In genomic region chr15:51724127-51724526, GRCm38 (mm10) we compare ENCODE assay signal across 13 mouse cellular contexts.
DNase-seq lines count a peak whose midpoint lies in the region; ATAC-seq and TF ChIP-seq lines count a peak whose summit lies in the region.
"Had no signal": no experiment of that assay in that cellular context is flagged by ENCODE, and none has a peak within 500 bp of the region (broad histone marks: within the 10 kb centered on the region; RNA-seq: fewer than 3 reads in every experiment).

No protein-coding gene starts in this region.

- no peak for DNase-seq in liver, adult 2 months (ENCODE audit: extremely low read depth, low read depth, low spot score)
- no peak for DNase-seq in liver
- peak; percentile 33 for DNase-seq in CH12.LX (ENCODE audit: extremely low read depth)
- DNase-seq in MEL (ENCODE audit: low read depth, low spot score): peak; percentile 50
- DNase-seq in c-Kit-positive CD71-negative TER-119-negative erythroid progenitor cells, embryonic 14.5 days (ENCODE audit: low read depth): peak; percentile 13
- DNase-seq in urinary bladder, postnatal 14 days (ENCODE audit: low spot score): no peak
- DNase-seq in ovary, adult 18-20 months (ENCODE audit: low spot score): no peak
- DNase-seq in forebrain, embryonic 11.5 days (ENCODE audit: low spot score): no peak
- DNase-seq: cerebellum, adult 9-10 months; heart, postnatal 36 days; spleen, adult 18-20 months had no signal

- TF ChIP-seq CTCF in liver, adult 2 months (IDR thresholded peaks at IDR 0.05; ENCODE audit: low read depth, low read length): peak; percentile 33; the same call in 1 of the 2 replicates
- TF ChIP-seq CTCF in CH12.LX (conservative IDR thresholded peaks at IDR 0.05 in 1 of 2, IDR thresholded peaks at IDR 0.05 in 1 of 2; ENCODE audit: low read depth in 2 of 2, low read length in 2 of 2): peak; percentile 58 to 59
- TF ChIP-seq CTCF in MEL (IDR thresholded peaks at IDR 0.05 in 2 of 3, conservative IDR thresholded peaks at IDR 0.05 in 1 of 3; ENCODE audit: control insufficient read depth in 1 of 3, insufficient read depth in 1 of 3, low read depth in 2 of 3, low read length in 3 of 3, poor library complexity in 1 of 3, severe bottlenecking in 1 of 3): peak; percentile 62 to 74 (median 65)

- H3K4me2 ChIP-seq in CH12.LX (ENCODE audit: insufficient read depth, low read depth, poor library complexity, severe bottlenecking): no peak overlapping the region
- H3K4me2 ChIP-seq in forebrain, embryonic 11.5 days (ENCODE audit: low read depth, low read length, severe bottlenecking): no peak overlapping the region
- H3K4me2 ChIP-seq: limb, embryonic 12.5 days; midbrain, embryonic 12.5 days had no signal

- dilution Hi-C loops in CH12.LX (cut with MboI; ENCODE audit: extremely low pct_ligation_motif_present, extremely low pct_unique_long_range_greater_than_20kb, low sequenced_read_pairs): no loop called here

- no peak overlapping the region for H3K27ac ChIP-seq in liver, adult 2 months (replicated peaks; ENCODE audit: insufficient read depth, low read depth, low read length)
- H3K27ac ChIP-seq in CH12.LX (ENCODE audit: insufficient read depth, low read depth): no peak overlapping the region
- no peak overlapping the region for H3K27ac ChIP-seq in MEL (ENCODE audit: control insufficient read depth, low read depth, low read length)
- H3K27ac ChIP-seq in forebrain, embryonic 11.5 days (ENCODE audit: low read depth, low read length): no peak overlapping the region
- H3K27ac ChIP-seq: limb, embryonic 12.5 days; midbrain, embryonic 12.5 days had no signal

- no peaks in the 10 kb centered on the region for H3K36me3 ChIP-seq in liver, adult 2 months (ENCODE audit: control insufficient read depth, insufficient read depth, low read length)
- H3K36me3 ChIP-seq in CH12.LX (replicated peaks in 1 of 2; ENCODE audit: control insufficient read depth in 1 of 2, insufficient read depth in 1 of 2, low read length in 1 of 2): no peaks in the 10 kb centered on the region
- H3K36me3 ChIP-seq in MEL (ENCODE audit: control insufficient read depth in 1 of 2, insufficient read depth in 2 of 2, low read length in 2 of 2): no peaks in the 10 kb centered on the region
- no peaks in the 10 kb centered on the region for H3K36me3 ChIP-seq in forebrain, embryonic 11.5 days (ENCODE audit: control insufficient read depth, insufficient read depth, low read length)
- H3K36me3 ChIP-seq: limb, embryonic 12.5 days; midbrain, embryonic 12.5 days had no signal

- TF ChIP-seq RAD21 in CH12.LX (IDR thresholded peaks at IDR 0.05; ENCODE audit: low read depth, low read length): peak; percentile 33
- peak; percentile 65 for TF ChIP-seq RAD21 in MEL (IDR thresholded peaks at IDR 0.05; ENCODE audit: low read depth, low read length)

- TF ChIP-seq EP300 in CH12.LX (IDR thresholded peaks at IDR 0.05; ENCODE audit: low read length): no peak
- TF ChIP-seq EP300 in MEL (IDR thresholded peaks at IDR 0.05; ENCODE audit: low read depth in 1 of 2, low read length in 2 of 2): no peak

- no peaks in the 10 kb centered on the region for H3K27me3 ChIP-seq in liver, adult 2 months (ENCODE audit: control insufficient read depth, insufficient read depth, low read length)
- H3K27me3 ChIP-seq in CH12.LX (replicated peaks) (no peaks in the 10 kb centered on the region), MEL (ENCODE audit: control insufficient read depth in 1 of 2, insufficient read depth in 2 of 2, low read length in 2 of 2) (peaks cover 0 to 1% of the 10 kb centered on the region in 2 experiments; a peak in 1 of 4 replicates)
- no peaks in the 10 kb centered on the region for H3K27me3 ChIP-seq in forebrain, embryonic 11.5 days (ENCODE audit: control insufficient read depth, insufficient read depth, low read length)
- H3K27me3 ChIP-seq: midbrain, embryonic 12.5 days had no signal

- H3K4me3 ChIP-seq in liver, adult 2 months (ENCODE audit: insufficient read depth, low read depth, low read length): no peak overlapping the region
- H3K4me3 ChIP-seq in CH12.LX (replicated peaks in 1 of 3; ENCODE audit: low read depth in 2 of 3, low read length in 2 of 3, poor library complexity in 1 of 3) (no peak overlapping the region), MEL (ENCODE audit: control insufficient read depth in 1 of 2, insufficient read depth in 1 of 2, low read depth in 2 of 2, low read length in 2 of 2) (no peak overlapping the region)
- no peak overlapping the region for H3K4me3 ChIP-seq in forebrain, embryonic 11.5 days (ENCODE audit: low read depth, low read length)
- H3K4me3 ChIP-seq: limb, embryonic 12.5 days; midbrain, embryonic 12.5 days had no signal

- no peak for ATAC-seq in forebrain, embryonic 11.5 days (replicated peaks; ENCODE audit: low FRiP score)

- WGBS in liver, adult 2 months: 65% methylated on average over 7 of the region's 7 CpGs
- WGBS in forebrain, embryonic 11.5 days: 69% methylated on average over 7 of the region's 7 CpGs

- no peaks in the 10 kb centered on the region for H3K79me2 ChIP-seq in liver, adult 2 months (ENCODE audit: control insufficient read depth, insufficient read depth, low read length)
- no peaks in the 10 kb centered on the region for H3K79me2 ChIP-seq in CH12.LX (replicated peaks; ENCODE audit: control insufficient read depth, extremely low read depth, insufficient read depth, poor library complexity, severe bottlenecking)
- H3K79me2 ChIP-seq in MEL (ENCODE audit: control insufficient read depth, insufficient read depth, low read length, poor library complexity): no peaks in the 10 kb centered on the region

- no peak for TF ChIP-seq POLR2A in liver, adult 2 months (IDR thresholded peaks at IDR 0.05; ENCODE audit: extremely low read depth, insufficient read depth, low read length)
- no peak for TF ChIP-seq POLR2A in CH12.LX (IDR thresholded peaks at IDR 0.05; ENCODE audit: low read depth, low read length)
- TF ChIP-seq POLR2A in MEL (IDR thresholded peaks at IDR 0.05; ENCODE audit: control insufficient read depth in 1 of 2, insufficient read depth in 1 of 2, low read depth in 1 of 2, low read length in 2 of 2, poor library complexity in 1 of 2): no peak

- no peak overlapping the region for H3K9ac ChIP-seq in liver, adult 2 months (ENCODE audit: low read depth, low read length)
- no peak overlapping the region for H3K9ac ChIP-seq in CH12.LX (ENCODE audit: insufficient read depth, low read depth)
- H3K9ac ChIP-seq in MEL (ENCODE audit: control insufficient read depth, low read depth, low read length, poor library complexity, severe bottlenecking): no peak overlapping the region
- no peak overlapping the region for H3K9ac ChIP-seq in forebrain, embryonic 11.5 days (ENCODE audit: low read length)
- H3K9ac ChIP-seq: limb, embryonic 12.5 days; midbrain, embryonic 12.5 days had no signal

- H3K9me3 ChIP-seq in CH12.LX (replicated peaks; ENCODE audit: low read length) (no peaks in the 10 kb centered on the region), MEL (replicated peaks; ENCODE audit: insufficient read depth, low read length) (no peaks in the 10 kb centered on the region)
- no peaks in the 10 kb centered on the region for H3K9me3 ChIP-seq in forebrain, embryonic 11.5 days (ENCODE audit: control insufficient read depth, low read length)
- H3K9me3 ChIP-seq: limb, embryonic 12.5 days; midbrain, embryonic 12.5 days had no signal

- no peaks in the 10 kb centered on the region for H3K4me1 ChIP-seq in liver, adult 2 months (ENCODE audit: control insufficient read depth, insufficient read depth, low read length)
- H3K4me1 ChIP-seq in CH12.LX (ENCODE audit: control insufficient read depth in 1 of 2, insufficient read depth in 2 of 2): peaks cover 0 to 14% of the 10 kb centered on the region in 2 experiments; a peak in 3 of 4 replicates
- H3K4me1 ChIP-seq in MEL (ENCODE audit: control insufficient read depth in 1 of 2, insufficient read depth in 2 of 2, low read length in 2 of 2): no peaks in the 10 kb centered on the region
- H3K4me1 ChIP-seq in forebrain, embryonic 11.5 days (replicated peaks; ENCODE audit: control insufficient read depth, insufficient read depth, low read length): peaks cover 7% of the 10 kb centered on the region; the same call in 1 of the 2 replicates

- in situ Hi-C loops in CH12.LX (cut with MboI; ENCODE audit: low pct_ligation_motif_present, low pct_unique_long_range_greater_than_20kb, low sequenced_read_pairs): no loop called here

TF ChIP-seq in CH12.LX, 34 proteins besides CTCF, POLR2A, EP300 and RAD21:
- TF ChIP-seq ETS1 (conservative IDR thresholded peaks at IDR 0.05; ENCODE audit: low read depth, low read length): no peak
- TF ChIP-seq KAT2A (IDR thresholded peaks at IDR 0.05; ENCODE audit: insufficient replicate concordance, low read length): no peak
- peak; percentile 27; the same call in 1 of the 2 replicates for TF ChIP-seq SMC3 (IDR thresholded peaks at IDR 0.05; ENCODE audit: low read depth, low read length)
- no peak for TF ChIP-seq MYC (IDR thresholded peaks at IDR 0.05; ENCODE audit: low read depth, low read length)
- TF ChIP-seq UBTF (IDR thresholded peaks at IDR 0.05; ENCODE audit: low read depth, low read length): no peak

TF ChIP-seq in MEL, 35 proteins besides CTCF, POLR2A, EP300 and RAD21:
- no peak for TF ChIP-seq MYB (IDR thresholded peaks at IDR 0.05; ENCODE audit: low read depth, low read length)
- TF ChIP-seq ZC3H11A (IDR thresholded peaks at IDR 0.05; ENCODE audit: low read depth, low read length): peak; percentile 41
- TF ChIP-seq SMC3 (IDR thresholded peaks at IDR 0.05; ENCODE audit: low read depth, low read length): peak; percentile 67
- TF ChIP-seq ZNF384 (IDR thresholded peaks at IDR 0.05; ENCODE audit: low read depth, low read length): no peak
- TF ChIP-seq POLR2AphosphoS2 (IDR thresholded peaks at IDR 0.05; ENCODE audit: low read length): no peak
- no peak for TF ChIP-seq POLR2AphosphoS5 (IDR thresholded peaks at IDR 0.05; ENCODE audit: borderline replicate concordance, low read depth, low read length)

Comparison
In these comparisons a context has a peak if more than half of its experiments do, and no peak if none do; other contexts are left out.
1. DNase-seq: peak in CH12.LX (single experiment), MEL (single experiment) and c-Kit-positive CD71-negative TER-119-negative erythroid progenitor cells, embryonic 14.5 days (single experiment); none in liver, adult 2 months (single experiment), liver (single experiment), urinary bladder, postnatal 14 days (single experiment), ovary, adult 18-20 months (single experiment) and forebrain, embryonic 11.5 days (single experiment).
2. Peak in every context shown above with its lines, with median percentiles within 50 percentile points of each other: CTCF ChIP-seq.